Mouse (Mus musculus) ES-E14 (cell line): ENCODE data around the gene Ndufa10.

Experiments
- HCFC1 ChIP-seq: IDR thresholded peaks from 2 replicates; pipeline ENCODE4 v1.6.1; 2012; ENCODE audit warnings: low read length, inconsistent platforms, borderline replicate concordance; ENCODE audit not compliant: insufficient read depth
- MAFK ChIP-seq: IDR thresholded peaks from 2 replicates; pipeline ENCODE4 v1.6.1; 2014; ENCODE audit warnings: mild to moderate bottlenecking, low read depth, low read length, inconsistent platforms; ENCODE audit not compliant: insufficient read depth

DNA sequence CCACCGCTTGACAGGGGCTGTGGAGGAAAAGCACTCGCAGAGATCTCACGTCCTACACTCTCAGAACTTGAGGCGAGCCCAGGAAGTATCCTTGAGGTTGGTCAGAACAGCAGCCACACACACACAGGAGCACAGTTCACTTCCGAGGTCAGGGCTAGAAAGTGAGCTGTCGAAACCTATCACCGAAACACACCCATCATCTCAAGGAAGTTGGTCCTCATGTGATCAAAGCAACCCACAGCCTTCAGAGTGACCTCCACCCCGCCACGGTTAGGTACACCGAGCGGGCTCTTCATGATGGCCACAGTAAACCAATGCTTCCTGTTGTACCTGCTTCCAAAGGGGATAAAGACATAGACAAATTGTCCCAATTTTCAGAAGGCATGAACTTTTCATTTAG lies 41.7 kb upstream of the Ndufa10 start:
- no peak for TF ChIP-seq HCFC1
- TF ChIP-seq MAFK: no peak
